Mouse (Mus musculus): ENCODE results near the gene Kif26b. TPM values are rescaled to one million over a fixed set of nuclear protein-coding genes. Genes with fewer than 3 reads are reported as not detected.

Gene Kif26b
- total RNA-seq (2021) (1 to 10 TPM; 2.4 to 3.0 TPM), polyA plus RNA-seq (2012; rRNA removed) (0.86 and 1.1 TPM in 2 replicates)
- long read RNA-seq, full-length matches to known transcripts, result 1 of 1 reads
- long read RNA-seq, partial matches to known transcripts, result 0 of 1 reads
- long read RNA-seq, other reads (novel, unspliced or antisense), result 0 of 1 reads

DNA sequence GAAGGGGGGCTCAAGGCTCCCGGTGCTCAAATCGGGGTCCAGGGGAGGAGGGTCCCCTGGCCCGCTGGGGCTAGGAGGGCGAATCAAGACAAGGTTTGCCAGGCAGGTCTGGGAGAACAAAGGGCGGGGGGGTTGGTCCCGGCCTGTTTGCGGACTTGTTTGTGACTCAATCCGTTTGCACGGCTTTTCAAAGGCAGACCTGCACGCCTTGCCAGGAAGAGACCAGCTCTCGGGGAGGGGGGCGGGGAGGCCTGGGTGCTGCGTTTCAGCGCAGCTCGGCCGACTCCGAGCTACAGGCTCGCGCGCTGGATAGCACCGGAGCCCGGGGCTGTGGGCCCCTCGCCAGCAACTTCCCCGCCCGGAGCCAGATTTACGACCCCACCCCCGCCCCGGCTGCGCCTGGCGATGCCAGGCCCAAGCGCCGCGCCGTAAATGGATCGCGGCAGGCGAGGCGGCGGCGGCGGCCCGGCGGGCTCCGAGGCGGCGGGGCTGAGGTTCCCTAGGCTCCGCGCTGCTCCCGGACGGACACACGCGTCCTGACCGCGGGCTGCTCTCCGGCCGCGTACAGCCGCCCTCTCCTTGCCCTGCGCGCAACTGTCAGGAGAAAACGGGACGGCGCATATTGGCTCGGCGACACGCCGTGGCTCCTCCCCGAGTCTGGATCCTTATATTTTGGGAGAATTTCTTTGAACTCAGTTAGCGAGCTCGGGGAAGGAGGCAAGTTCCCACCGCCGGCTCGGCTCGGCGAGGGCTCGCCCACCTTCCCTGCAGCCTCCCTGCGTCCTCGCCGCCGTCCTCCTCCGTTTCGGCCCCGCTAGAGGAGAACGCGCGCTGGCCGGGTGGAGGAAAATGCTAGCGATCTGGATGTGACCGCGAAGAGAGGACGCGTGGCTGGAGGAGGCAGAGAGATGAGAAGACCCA is at the start of gene Kif26b:
Gene Kif26b, plus strand, starts transcription at position 695 of the 921 bp plus-strand sequence.
- H3K27ac ChIP-seq, result peak within 1 kb of the TSS; percentile 3; the same call in 1 of the 2 replicates

DNA sequence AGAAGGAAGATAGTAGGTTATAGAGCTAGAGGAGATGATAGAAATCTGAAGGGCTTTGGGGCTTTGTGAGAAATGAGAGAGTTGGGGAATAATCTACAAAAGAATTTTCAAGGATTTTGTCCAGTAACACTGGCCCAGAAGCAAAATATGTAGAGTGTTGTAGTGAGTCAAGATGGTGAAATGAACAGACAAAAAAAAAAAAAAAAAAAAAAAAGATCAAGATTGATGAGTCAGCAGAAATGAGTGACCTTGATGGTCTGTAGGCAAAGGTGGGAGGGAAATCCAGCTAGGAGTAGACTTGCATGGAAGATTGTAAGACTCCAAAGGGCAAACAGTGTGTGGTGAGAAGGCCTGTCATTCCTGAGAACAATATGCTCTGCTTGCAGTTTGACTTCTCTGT is 45.1 kb upstream of the Kif26b start:
- no peak overlapping the region for H3K4me3 ChIP-seq
- no peaks in the 10 kb centered on the region for H3K36me3 ChIP-seq (ENCODE audit: control insufficient read depth, insufficient read depth, low read length)
- no peak for DNase-seq
- TF ChIP-seq POLR2A (IDR thresholded peaks at IDR 0.05; ENCODE audit: insufficient read depth, low read depth, low read length) (no peak), CTCF (IDR thresholded peaks at IDR 0.05) (no peak), EP300 (IDR thresholded peaks at IDR 0.05; ENCODE audit: insufficient read depth, low read depth, low read length) (no peak)
- no peak overlapping the region for H3K9ac ChIP-seq (ENCODE audit: low read depth, low read length)
- no peaks in the 10 kb centered on the region for H3K79me2 ChIP-seq (replicated peaks; ENCODE audit: control insufficient read depth, insufficient read depth, low read length)
- intact Hi-C loops (cut with DNase I), result no loop called here
- no peaks in the 10 kb centered on the region; the same call in 1 of the 2 replicates for H3K4me1 ChIP-seq (ENCODE audit: control insufficient read depth, insufficient read depth, low read length)
- H3K27me3 ChIP-seq (ENCODE audit: control insufficient read depth, insufficient read depth, low read length), result no peaks in the 10 kb centered on the region
- no peak overlapping the region for H3K27ac ChIP-seq

More for the DNA sequence above, at the start of gene Kif26b:
- intact Hi-C loops (cut with DNase I), result no loop called here
- Histone ChIP-seq H3K27me3 (ENCODE audit: control insufficient read depth, insufficient read depth, low read length) (peaks cover 11% of the 10 kb centered on the region; the same call in 1 of the 2 replicates), H3K79me2 (replicated peaks; ENCODE audit: control insufficient read depth, insufficient read depth, low read length) (no peaks in the 10 kb centered on the region), H3K4me1 (ENCODE audit: control insufficient read depth, insufficient read depth, low read length) (no peaks in the 10 kb centered on the region), H3K36me3 (ENCODE audit: control insufficient read depth, insufficient read depth, low read length) (no peaks in the 10 kb centered on the region), H3K4me3 (peak within 1 kb of the TSS; percentile 58), H3K9ac (ENCODE audit: low read depth, low read length) (peak within 1 kb of the TSS; percentile 63)
- DNase-seq, result peak; percentile 47 to 53
- TF ChIP-seq POLR2A (IDR thresholded peaks at IDR 0.05; ENCODE audit: insufficient read depth, low read depth, low read length) (no peak), EP300 (IDR thresholded peaks at IDR 0.05; ENCODE audit: insufficient read depth, low read depth, low read length) (no peak), CTCF (IDR thresholded peaks at IDR 0.05) (no peak)
- WGBS, result under 1% methylated on average over 92 of the region's 92 CpGs

DNA sequence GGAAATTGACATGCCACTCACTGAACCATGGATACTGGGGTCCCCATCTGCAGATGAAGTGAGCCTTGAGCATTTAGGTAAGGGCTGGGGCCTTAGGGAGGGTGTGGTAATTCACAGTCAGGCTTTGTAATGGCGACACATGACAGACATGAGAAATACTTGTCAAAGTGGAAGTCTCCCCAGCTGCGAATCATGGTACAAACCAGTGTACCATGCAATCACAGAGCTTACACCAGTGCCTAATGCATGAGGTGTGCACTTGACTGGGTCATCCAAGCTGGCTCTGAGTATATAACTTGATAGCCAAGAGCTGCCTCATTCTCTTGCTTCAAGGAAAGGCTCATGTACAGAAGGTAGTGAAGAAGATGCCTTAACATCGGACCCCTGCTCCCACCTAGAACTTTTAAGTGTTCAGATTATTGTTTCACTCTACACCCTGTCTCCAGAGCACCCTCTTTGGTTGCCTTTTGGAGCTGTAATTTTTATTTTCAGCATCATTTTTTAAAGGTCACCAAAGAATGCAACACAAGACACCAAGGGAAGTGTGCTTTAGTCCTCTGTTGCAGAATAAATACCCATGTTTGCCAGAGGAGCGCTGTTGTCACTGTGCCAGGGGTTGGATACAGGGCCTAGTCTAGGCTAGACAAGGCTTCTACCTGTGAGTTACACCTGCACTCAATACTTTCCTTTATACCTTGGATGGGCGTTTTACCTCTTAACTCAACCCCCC is 43.6 kb upstream of the Kif26b start:
- TF ChIP-seq POLR2A (IDR thresholded peaks at IDR 0.05; ENCODE audit: insufficient read depth, low read depth, low read length) (no peak), CTCF (IDR thresholded peaks at IDR 0.05) (no peak), EP300 (IDR thresholded peaks at IDR 0.05; ENCODE audit: insufficient read depth, low read depth, low read length) (no peak)
- Histone ChIP-seq H3K79me2 (replicated peaks; ENCODE audit: control insufficient read depth, insufficient read depth, low read length) (no peaks in the 10 kb centered on the region), H3K4me3 (no peak overlapping the region), H3K4me1 (ENCODE audit: control insufficient read depth, insufficient read depth, low read length) (no peaks in the 10 kb centered on the region; the same call in 1 of the 2 replicates), H3K27me3 (ENCODE audit: control insufficient read depth, insufficient read depth, low read length) (no peaks in the 10 kb centered on the region), H3K36me3 (ENCODE audit: control insufficient read depth, insufficient read depth, low read length) (no peaks in the 10 kb centered on the region), H3K27ac (no peak overlapping the region), H3K9ac (ENCODE audit: low read depth, low read length) (no peak overlapping the region)
- intact Hi-C loops (cut with DNase I), result no loop called here
- DNase-seq, result no peak
- WGBS, result 89% methylated on average over 5 of the region's 5 CpGs

GRCm38 (mm10) chr1:178485868-178486220 is 43.1 kb upstream of the Kif26b start:
- Histone ChIP-seq H3K36me3 (ENCODE audit: control insufficient read depth, insufficient read depth, low read length) (no peaks in the 10 kb centered on the region), H3K79me2 (replicated peaks; ENCODE audit: control insufficient read depth, insufficient read depth, low read length) (no peaks in the 10 kb centered on the region), H3K9ac (ENCODE audit: low read depth, low read length) (no peak overlapping the region), H3K27ac (no peak overlapping the region), H3K4me3 (no peak overlapping the region), H3K4me1 (ENCODE audit: control insufficient read depth, insufficient read depth, low read length) (no peaks in the 10 kb centered on the region; the same call in 1 of the 2 replicates), H3K27me3 (ENCODE audit: control insufficient read depth, insufficient read depth, low read length) (no peaks in the 10 kb centered on the region)
- TF ChIP-seq POLR2A (IDR thresholded peaks at IDR 0.05; ENCODE audit: insufficient read depth, low read depth, low read length), result no peak
- TF ChIP-seq EP300 (IDR thresholded peaks at IDR 0.05; ENCODE audit: insufficient read depth, low read depth, low read length), result no peak
- TF ChIP-seq CTCF (IDR thresholded peaks at IDR 0.05), result no peak
- intact Hi-C loops (cut with DNase I), result no loop called here
- WGBS, result 71% methylated on average over 5 of the region's 5 CpGs
- DNase-seq, result no peak

DNA sequence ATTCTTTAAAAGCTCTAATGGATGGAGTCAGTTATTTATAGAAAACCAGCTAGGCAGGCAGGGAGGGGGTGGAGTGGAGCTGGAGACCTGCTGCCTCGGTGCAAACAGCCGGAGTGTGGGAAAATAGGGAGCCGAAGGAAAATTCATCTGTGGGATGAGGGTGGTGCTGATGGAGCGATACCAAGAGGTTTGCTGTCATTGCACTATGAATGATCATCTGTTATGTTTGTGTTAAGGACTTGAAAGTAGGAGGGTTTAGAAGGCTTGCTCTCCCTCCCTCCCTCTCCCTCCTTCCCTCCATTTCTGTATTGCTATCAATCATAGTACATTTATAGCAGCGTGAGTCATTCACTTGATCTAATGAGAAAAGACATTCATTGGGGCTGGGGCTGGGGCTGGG is 42.1 kb upstream of the Kif26b start:
- no peaks in the 10 kb centered on the region for H3K27me3 ChIP-seq (ENCODE audit: control insufficient read depth, insufficient read depth, low read length)
- H3K27ac ChIP-seq, result no peak overlapping the region; the same call in 1 of the 2 replicates
- peak in 1 of 2 experiments; percentile 17 for DNase-seq
- no peaks in the 10 kb centered on the region for H3K79me2 ChIP-seq (replicated peaks; ENCODE audit: control insufficient read depth, insufficient read depth, low read length)
- 0 out of 2 replicates have a peak overlapping the region, but pooled peaks have one; percentile 12 for H3K4me3 ChIP-seq
- 42% methylated on average over 5 of the region's 5 CpGs for WGBS
- intact Hi-C loops (cut with DNase I), result no loop called here
- H3K36me3 ChIP-seq (ENCODE audit: control insufficient read depth, insufficient read depth, low read length), result no peaks in the 10 kb centered on the region
- H3K9ac ChIP-seq (ENCODE audit: low read depth, low read length), result no peak overlapping the region
- TF ChIP-seq EP300 (IDR thresholded peaks at IDR 0.05; ENCODE audit: insufficient read depth, low read depth, low read length), result no peak
- TF ChIP-seq POLR2A (IDR thresholded peaks at IDR 0.05; ENCODE audit: insufficient read depth, low read depth, low read length), result no peak
- TF ChIP-seq CTCF (IDR thresholded peaks at IDR 0.05), result no peak
- H3K4me1 ChIP-seq (ENCODE audit: control insufficient read depth, insufficient read depth, low read length), result no peaks in the 10 kb centered on the region; the same call in 1 of the 2 replicates
